Mouse (Mus musculus): ENCODE results near the gene Kcnn1. TPM values are rescaled to one million over a fixed set of nuclear protein-coding genes. Genes with fewer than 3 reads are reported as not detected.

Gene Kcnn1
- total and polyA plus RNA-seq, 3 experiments, result 1.6 to 10.0 (median 5.0) TPM

DNA sequence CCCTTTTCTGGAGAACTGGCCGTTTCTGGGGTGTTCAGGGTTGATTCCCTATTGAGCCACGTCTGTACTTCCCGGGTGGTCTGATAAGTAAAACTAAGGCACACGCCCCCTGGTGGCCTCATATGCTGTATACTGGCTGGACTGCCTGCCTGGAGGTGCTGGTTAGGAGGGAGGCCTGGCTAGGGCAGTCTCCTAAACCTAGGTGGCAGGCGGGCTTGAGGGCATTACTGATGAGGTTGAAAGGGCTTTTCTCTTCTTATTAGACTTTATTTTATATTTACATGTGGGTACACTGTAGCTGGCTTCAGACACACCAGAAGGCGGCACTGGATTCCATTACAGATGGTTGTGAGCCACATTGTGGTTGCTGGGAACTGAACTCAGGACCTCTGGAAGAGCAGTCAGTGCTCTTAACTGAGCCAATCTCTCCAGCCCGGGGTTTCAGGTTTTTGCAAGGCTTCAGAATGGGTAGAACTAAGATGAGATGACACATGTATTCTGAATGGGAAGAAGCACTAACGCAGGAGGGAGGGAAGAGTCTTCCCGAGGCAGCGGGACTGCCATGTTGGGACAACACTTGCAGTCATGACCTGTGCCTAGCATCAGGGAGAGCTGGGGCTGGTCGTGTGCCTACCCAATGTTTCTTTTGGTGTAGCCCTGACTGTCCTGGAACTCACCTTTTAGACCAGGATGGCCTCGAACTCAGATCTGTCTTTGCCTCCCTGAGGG lies 30.8 kb upstream of the Kcnn1 start:
- DNase-seq, result peak; percentile 70

GRCm38 (mm10) chr8:70892896-70893655 lies 30.0 kb upstream of the Kcnn1 start:
- no peak for DNase-seq

DNA sequence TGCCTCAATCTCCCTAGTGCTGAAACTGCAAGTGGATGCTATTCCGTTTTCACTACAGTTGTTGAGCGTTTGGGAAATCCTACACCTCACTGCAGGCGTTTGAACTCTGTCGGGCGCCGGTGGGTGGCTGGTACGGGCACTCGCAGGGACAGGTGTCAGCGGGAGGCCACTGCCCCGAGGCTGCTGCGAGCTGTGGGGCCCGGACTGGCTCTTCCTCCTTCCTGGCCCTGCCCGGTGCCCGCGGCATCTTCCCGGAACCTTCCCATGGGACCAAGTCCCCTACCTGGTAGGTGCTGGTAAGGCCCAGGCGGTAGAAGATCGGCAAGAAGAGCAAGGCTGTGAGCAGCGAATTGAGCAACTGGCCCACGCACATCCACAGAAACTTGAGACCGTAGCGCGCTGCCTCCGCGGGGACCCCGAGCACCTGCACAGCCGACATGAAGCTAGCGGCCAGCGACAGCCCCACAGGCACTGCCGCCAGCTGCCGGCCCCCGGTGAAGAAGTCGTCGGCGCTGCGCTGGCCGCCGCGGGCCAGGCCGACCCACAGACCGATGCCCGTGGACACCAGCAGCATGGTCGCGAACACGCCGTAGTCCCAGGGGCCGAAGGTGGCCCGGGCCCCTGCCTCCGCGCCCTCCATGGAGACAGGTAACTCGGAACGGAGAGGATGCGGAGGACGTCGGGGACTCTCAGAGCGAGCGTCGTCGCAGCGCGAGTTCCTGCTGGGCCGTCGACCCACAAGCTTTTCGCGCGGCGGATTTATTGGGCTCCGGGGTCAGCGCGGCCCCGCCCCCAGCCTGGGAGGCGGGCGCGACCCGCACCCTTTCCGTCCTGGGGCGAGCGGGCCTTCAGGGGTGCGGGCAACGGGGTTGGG lies 29.2 kb upstream of the Kcnn1 start, which contains the start of gene Slc5a5:
Gene Slc5a5, minus strand, starts transcription at position 736 of the 874 bp plus-strand sequence.
- DNase-seq, result no peak

DNA sequence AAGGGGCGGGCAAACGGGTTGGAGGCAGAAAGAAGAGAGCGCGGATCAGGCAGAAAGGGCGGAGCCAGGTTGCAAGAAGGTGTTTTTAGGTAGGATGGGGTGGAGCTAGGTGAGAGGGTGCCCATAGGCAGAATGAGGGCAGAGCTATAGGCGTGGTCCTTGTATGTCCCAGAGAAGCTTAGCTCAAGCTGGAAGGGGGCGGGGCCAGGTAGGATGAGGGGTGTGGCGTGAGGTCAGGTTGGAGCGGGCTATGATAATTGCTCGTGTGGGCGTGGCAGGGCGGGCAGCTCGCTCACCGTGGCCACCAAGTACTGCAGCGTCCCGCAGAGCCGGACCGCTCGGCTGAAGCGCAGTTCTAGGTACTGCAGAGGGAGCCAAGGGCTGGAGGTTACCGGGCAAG lies 28.3 kb upstream of the Kcnn1 start:
- DNase-seq, result no peak

DNA sequence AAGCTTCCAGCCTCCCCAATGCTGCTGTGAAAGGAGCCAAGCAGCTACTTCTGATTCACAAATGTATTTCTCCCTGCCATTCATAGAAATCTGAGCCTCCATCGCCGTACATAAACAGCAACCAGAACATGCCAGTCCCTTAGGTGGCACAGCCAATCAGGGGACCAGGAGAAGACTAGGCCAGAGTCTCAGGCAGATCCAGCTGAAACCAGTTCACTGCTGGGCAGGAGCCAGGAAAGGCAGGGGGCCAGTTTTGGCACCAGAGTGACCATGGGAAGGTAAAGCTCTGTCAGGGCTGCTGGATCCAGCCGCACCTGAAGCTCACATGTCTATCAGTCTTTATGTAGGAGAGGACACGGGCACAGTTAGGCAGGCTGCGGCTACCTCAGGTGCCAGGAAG lies 27.6 kb upstream of the Kcnn1 start:
- no peak for DNase-seq

GRCm38 (mm10) chr8:70887669-70888068 lies 24.6 kb upstream of the Kcnn1 start:
- no peak for DNase-seq

- no peak for DNase-seq
These were observed 22.6 kb upstream of the Kcnn1 start for GRCm38 (mm10) chr8:70885612-70886011.

DNA sequence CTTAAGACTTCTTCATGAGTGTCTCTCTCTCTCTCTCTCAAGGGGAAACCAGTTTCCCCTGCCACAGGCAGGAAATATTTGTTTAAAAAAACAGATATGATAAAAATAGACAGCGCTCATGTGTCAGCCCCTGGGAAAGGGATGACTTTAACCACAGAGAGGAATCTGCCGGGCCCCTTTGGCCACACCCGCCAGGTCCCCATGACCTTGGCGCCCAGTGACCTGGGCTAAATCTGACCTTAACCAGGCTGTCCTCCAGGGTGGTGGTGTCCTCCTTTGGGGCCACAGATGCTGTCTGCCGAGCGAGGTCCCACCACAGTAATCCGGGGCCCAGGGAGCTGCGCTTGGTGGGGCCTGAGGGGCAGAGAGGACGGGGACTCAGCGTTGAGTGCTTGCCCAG lies 21.6 kb upstream of the Kcnn1 start:
- no peak for DNase-seq

DNA sequence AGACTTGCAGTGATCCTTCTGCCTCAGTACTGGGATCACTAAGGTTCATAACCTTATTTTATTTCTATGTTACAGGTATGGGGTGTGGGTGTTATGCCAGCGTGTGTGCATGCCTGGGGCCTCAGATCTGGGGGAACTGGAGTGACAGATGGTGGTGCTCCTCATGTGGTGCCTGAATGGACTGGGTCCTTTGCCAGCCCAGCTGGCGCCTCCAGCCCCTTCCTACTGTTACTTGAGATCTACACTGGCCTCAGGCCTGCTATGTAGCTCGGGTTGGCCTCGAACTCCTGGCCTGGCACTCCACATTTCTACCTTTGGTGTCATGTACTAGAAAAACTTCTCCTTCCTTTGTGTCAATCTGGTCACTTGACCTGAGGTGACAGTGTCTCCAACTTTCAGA lies 21.1 kb upstream of the Kcnn1 start:
- no peak for DNase-seq

- no peak for DNase-seq
These were observed 17.5 kb upstream of the Kcnn1 start for GRCm38 (mm10) chr8:70880546-70880945.

DNA sequence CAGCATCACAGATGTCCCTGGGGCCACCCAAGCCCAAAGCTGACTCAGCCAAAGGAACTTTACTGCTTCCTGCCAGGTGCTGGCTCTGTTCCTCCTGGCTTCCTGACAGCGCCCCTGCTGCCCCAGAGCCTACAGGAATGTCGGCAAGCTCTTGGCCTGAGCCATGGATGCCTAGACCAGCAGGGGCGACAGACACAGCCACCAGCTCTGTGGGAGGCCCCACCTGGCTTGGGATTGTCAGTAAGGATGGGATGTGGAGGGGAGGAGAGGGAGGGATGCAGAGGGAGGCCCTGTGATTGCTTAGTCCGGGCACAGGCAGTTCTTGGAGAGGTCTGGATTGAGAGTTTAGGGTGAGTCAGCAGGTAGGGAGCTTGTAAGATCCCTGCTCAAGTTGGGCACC lies 17.1 kb upstream of the Kcnn1 start:
- peak; percentile 55 for DNase-seq

DNA sequence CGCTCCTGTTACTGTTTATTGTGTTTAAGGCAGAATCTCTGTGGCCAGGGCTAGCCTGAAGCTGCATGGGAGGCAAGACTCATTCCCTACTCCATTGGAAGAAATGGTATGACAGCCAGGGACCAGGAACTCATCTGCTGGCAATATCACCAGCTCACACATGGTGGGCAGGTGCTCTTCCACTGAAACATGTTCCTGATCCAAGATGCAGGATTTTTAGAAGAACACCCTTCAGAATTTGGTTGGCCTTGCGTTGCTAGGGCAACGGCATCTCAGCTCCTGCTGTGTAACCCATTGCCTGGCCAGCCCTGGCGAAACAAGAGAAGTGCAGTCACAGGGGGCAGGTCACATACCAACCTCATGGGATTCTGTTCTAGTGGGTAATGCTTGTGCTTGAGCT lies 16.4 kb upstream of the Kcnn1 start:
- DNase-seq, result no peak

GRCm38 (mm10) chr8:70878178-70878577 lies 15.1 kb upstream of the Kcnn1 start:
- no peak for DNase-seq

DNA sequence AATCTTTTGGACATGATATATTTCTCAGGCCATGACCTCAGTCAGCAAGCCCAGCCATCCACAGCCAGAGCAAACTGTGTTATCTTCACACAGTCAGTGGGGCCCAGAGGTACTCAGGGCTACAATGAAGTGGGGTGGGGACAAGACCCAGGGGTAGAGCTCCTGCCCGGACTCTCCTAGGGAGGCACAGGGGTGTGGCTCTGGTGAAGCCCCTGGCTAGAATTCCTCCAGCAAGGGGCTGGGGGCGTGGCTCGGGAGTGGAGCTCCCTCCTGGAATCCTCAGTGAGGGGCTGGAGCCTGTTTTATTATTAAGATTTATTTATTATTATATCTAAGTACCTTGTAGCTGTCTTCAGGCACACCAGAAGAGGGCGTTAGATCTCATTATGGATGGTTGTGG lies 13.3 kb upstream of the Kcnn1 start:
- DNase-seq, result no peak

DNA sequence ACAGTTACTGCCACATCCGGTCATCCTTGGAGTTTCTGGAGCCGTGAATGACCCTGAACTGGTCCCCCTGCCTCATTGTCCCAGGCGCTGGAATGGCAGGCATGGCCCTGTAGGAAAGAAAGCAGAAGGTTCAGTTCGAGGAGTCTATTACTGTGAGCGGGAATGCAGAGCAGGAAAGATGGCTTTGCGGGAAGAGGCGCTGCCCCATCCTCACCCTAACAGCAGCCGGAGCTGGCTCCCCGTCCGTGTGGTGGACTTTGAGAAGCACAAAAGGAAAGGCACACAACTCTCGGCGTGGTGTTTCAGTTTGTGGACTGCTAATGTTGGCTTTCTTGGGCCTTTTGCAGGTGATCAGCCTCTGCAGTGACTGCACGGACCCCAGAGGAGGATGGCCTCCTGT lies 11.4 kb upstream of the Kcnn1 start:
- DNase-seq, result no peak

DNA sequence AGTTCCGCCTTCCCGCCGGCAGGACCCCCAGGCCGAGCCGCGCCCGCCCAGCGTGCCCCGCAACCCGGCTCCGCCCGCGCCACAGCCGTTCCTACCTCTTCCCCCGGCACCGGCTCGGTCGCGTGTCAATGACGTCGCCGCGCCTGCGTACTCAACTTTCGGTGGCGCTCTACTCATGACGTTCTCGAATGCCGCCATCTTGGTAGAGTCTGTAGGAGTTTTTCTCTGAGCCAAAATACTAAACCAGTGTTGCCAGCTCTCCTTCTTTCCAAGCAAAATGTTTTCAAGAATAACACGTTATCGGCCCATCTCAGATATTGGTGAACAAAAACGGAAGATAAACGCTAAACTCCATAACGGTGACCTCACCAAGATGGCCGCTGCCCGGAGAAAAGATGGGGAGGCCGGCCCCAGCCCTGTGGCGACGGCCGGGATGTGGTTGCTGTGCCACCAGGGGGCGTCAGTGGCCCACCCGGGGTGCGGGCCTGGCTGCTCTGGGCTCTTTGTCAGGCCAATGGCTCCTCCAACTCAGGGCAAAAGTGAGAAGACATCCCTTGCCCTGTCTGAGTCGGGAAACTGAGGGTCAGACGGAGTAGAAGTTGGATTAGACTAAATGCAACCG lies 10.4 kb upstream of the Kcnn1 start, which contains the start of gene Ccdc124:
Gene Ccdc124, minus strand, starts transcription at position 572 of the 622 bp plus-strand sequence.
- DNase-seq, result peak; percentile 95

GRCm38 (mm10) chr8:70872643-70873363 lies 9.7 kb upstream of the Kcnn1 start:
- no peak for DNase-seq

DNA sequence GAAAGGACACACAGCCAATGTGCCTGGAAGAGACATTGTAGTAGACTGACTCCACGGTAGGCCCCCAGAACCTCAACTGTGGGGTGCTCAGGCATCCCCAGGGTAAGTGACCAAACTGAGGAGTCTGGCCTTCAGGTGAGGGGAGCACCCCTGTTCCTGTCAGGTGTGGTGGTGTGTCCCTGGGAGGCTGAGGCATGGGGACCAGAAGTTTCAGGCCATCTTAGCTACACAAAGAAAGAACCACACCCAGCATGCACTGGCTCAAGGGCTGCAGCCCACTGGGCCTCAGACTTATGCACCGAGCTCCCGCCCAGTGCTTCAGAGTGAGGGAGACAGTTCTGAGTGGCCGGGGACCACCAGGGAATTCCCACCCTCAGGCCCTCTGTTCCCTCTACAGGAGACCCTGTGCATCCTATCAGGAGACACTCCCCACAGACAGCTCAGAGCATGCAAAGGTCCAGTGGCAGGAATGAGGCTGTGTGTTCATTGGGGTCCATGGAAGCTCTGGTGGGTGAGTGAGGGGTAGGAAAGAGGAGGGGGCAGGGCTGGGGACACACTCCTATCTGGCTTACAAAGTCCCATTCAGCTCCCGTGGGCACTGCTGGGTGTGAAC lies 8.2 kb upstream of the Kcnn1 start:
- no peak for DNase-seq

- DNase-seq, result peak; percentile 81
These were observed 6.6 kb upstream of the Kcnn1 start for GRCm38 (mm10) chr8:70869601-70870041.

DNA sequence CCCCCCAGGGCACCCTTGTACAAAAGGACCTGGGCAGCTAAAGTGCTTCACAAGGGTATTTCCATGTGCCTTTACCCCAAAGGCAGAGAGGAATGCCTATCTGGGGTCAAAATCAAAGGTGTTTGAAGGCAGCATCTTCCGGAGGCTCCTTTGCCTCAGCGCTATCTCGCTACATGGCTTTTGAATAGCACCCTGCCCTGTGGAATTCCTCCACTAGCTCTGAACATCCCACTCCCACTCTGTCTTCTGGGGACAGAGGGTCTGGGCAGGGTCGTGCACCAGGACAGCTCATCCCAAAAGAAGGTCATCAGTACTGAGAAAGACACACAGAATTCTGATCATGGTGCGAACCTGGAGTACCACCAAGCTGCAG lies 6.1 kb upstream of the Kcnn1 start:
- DNase-seq, result no peak

All from adrenal gland, adult 2 months (tissue).